Mouse (Mus musculus): ENCODE data around the gene Dpysl5.

Gene Dpysl5

GRCm38 (mm10) chr5:30765596-30766370 is 54.4 kb downstream of the Dpysl5 start:
- DNase-seq (ENCODE audit: low spot score in 2 of 2), result no peak

- no peak for DNase-seq (ENCODE audit: low spot score in 2 of 2)
Observed at GRCm38 (mm10) chr5:30768082-30768481, 56.7 kb downstream of the Dpysl5 start.

GRCm38 (mm10) chr5:30768598-30768997 is 57.2 kb downstream of the Dpysl5 start:
- DNase-seq (ENCODE audit: low spot score in 2 of 2), result no peak

- DNase-seq (ENCODE audit: low spot score in 2 of 2), result no peak
Observed at GRCm38 (mm10) chr5:30769075-30769474, 57.7 kb downstream of the Dpysl5 start.

- DNase-seq (ENCODE audit: low spot score in 2 of 2), result peak; percentile 71 to 85
Observed at GRCm38 (mm10) chr5:30774601-30775371, 63.4 kb downstream of the Dpysl5 start.

- DNase-seq (ENCODE audit: low spot score in 2 of 2), result no peak
Observed at GRCm38 (mm10) chr5:30780699-30781098, 69.3 kb downstream of the Dpysl5 start.

GRCm38 (mm10) chr5:30781147-30781546 is 69.8 kb downstream of the Dpysl5 start:
- no peak for DNase-seq (ENCODE audit: low spot score in 2 of 2)

- no peak for DNase-seq (ENCODE audit: low spot score in 2 of 2)
Observed at GRCm38 (mm10) chr5:30787381-30787780, 76.0 kb downstream of the Dpysl5 start.

- no peak for DNase-seq (ENCODE audit: low spot score in 2 of 2)
Observed at GRCm38 (mm10) chr5:30790047-30790446, 78.7 kb downstream of the Dpysl5 start.

GRCm38 (mm10) chr5:30796125-30796524 is 84.8 kb downstream of the Dpysl5 start:
- peak; percentile 86 to 95 for DNase-seq (ENCODE audit: low spot score in 2 of 2)

- peak; percentile 78 to 79 for DNase-seq (ENCODE audit: low spot score in 2 of 2)
Observed at GRCm38 (mm10) chr5:30797482-30797881, 86.1 kb downstream of the Dpysl5 start.

- no peak for DNase-seq (ENCODE audit: low spot score in 2 of 2)
Observed at GRCm38 (mm10) chr5:30797982-30798381, 86.6 kb downstream of the Dpysl5 start.

- DNase-seq (ENCODE audit: low spot score in 2 of 2), result no peak
Observed at GRCm38 (mm10) chr5:30798965-30799364, 87.6 kb downstream of the Dpysl5 start.

GRCm38 (mm10) chr5:30802724-30803467 is 91.5 kb downstream of the Dpysl5 start:
- DNase-seq (ENCODE audit: low spot score in 2 of 2), result no peak

- DNase-seq (ENCODE audit: low spot score in 2 of 2), result peak; percentile 81 to 94
Observed at GRCm38 (mm10) chr5:30806106-30806505, 94.7 kb downstream of the Dpysl5 start.

GRCm38 (mm10) chr5:30814424-30815119 is 103.2 kb downstream of the Dpysl5 start, which contains the start of gene Mapre3:
Mapre3 (plus strand) TSS chr5:30814641.
- peak; percentile 70 to 88 for DNase-seq (ENCODE audit: low spot score in 2 of 2)

GRCm38 (mm10) chr5:30815120-30815465 is 103.7 kb downstream of the Dpysl5 start:
- no peak for DNase-seq (ENCODE audit: low spot score in 2 of 2)

- DNase-seq (ENCODE audit: low spot score in 2 of 2), result no peak
Observed at GRCm38 (mm10) chr5:30816261-30816791, 105.0 kb downstream of the Dpysl5 start.

- DNase-seq (ENCODE audit: low spot score in 2 of 2), result no peak
Observed at GRCm38 (mm10) chr5:30818758-30819309, 107.5 kb downstream of the Dpysl5 start.

GRCm38 (mm10) chr5:30822689-30823088 is 111.3 kb downstream of the Dpysl5 start:
- no peak for DNase-seq (ENCODE audit: low spot score in 2 of 2)

GRCm38 (mm10) chr5:30823091-30823490 is 111.7 kb downstream of the Dpysl5 start:
- no peak for DNase-seq (ENCODE audit: low spot score in 2 of 2)
